In the genomic region with DNA sequence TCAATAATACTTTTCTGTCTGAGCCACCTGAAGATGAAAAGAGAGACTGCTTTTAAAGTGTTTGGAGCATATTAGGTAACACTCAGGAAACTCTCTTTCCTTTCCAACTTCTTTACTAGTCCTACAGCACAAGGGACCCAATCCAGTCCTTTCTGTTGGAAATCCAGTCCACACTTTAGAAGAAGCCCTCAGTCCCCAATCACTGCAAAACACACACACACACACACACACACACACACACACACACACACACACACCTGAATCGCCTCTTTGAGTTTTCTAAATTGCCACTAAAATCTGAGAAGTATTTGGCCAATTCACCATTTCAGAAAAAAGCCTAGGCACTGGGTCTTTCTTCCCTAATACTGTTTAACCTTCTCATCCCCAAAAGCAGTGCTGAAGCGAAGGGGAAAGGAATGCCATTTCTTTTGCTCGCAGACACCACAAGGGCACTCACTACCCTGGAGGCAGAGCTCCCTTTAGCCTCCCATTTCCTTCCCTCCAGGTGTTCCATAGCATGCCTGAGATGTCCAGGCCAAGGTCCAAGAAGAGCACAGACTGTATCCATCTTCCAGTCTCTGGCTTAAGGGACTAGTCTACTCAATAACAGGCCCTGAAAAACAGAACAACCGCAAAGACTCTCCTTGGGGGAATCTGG, we compare ENCODE assay signal across 9 mouse cellular contexts. TPM values are rescaled to one million over a fixed set of nuclear protein-coding genes. Genes with fewer than 3 reads are reported as not detected.
DNase-seq lines count a peak whose midpoint lies in the region; ATAC-seq lines count a peak whose summit lies in the region.
"Had no signal": no experiment of that assay in that cellular context is flagged by ENCODE, and none has a peak within 500 bp of the region (broad histone marks: within the 10 kb centered on the region; RNA-seq: fewer than 3 reads in every experiment).

No protein-coding gene starts in this region.

- no peak for ATAC-seq in heart, embryonic 11.5 days (replicated peaks; ENCODE audit: insufficient number of reproducible peaks, low FRiP score, low TSS enrichment)
- no peak for ATAC-seq in heart, embryonic 12.5 days (ENCODE audit: insufficient number of reproducible peaks, low FRiP score)
- ATAC-seq in embryonic facial prominence, embryonic 13.5 days (ENCODE audit: insufficient number of reproducible peaks, insufficient read depth, low FRiP score, low TSS enrichment, low read depth), result no peak

- no peaks in the 10 kb centered on the region for H3K4me1 ChIP-seq in heart, embryonic 11.5 days (ENCODE audit: control insufficient read depth, insufficient read depth, low read length)
- peaks cover 3% of the 10 kb centered on the region; the same call in 1 of the 2 replicates for H3K4me1 ChIP-seq in heart, embryonic 12.5 days (replicated peaks)
- H3K4me1 ChIP-seq in embryonic facial prominence, embryonic 13.5 days, result 0 out of 2 replicates have a peak, but pooled peaks cover 8% of the 10 kb centered on the region

- H3K9me3 ChIP-seq in heart, embryonic 11.5 days (replicated peaks; ENCODE audit: control insufficient read depth, low read length), result no peaks in the 10 kb centered on the region
- no peaks in the 10 kb centered on the region for H3K9me3 ChIP-seq in heart, embryonic 12.5 days (replicated peaks)
- H3K9me3 ChIP-seq in embryonic facial prominence, embryonic 13.5 days, result no peaks in the 10 kb centered on the region

- no peaks in the 10 kb centered on the region for H3K27me3 ChIP-seq in heart, embryonic 11.5 days (ENCODE audit: control insufficient read depth, insufficient read depth, low read length)
- H3K27me3 ChIP-seq in heart, embryonic 12.5 days (replicated peaks), result no peaks in the 10 kb centered on the region
- peaks cover 3% of the 10 kb centered on the region for H3K27me3 ChIP-seq in embryonic facial prominence, embryonic 13.5 days

- peak; percentile 27 for DNase-seq in Muller cell, postnatal 12 days (ENCODE audit: inconsistent ontology term)
- DNase-seq in kidney, postnatal 4 days, result peak; percentile 38 to 43
- DNase-seq in frontal cortex, adult 2 months (ENCODE audit: extremely low spot score in 1 of 2, low spot score in 1 of 2), result no peak
- DNase-seq in left cerebral cortex, adult 9 months (ENCODE audit: low spot score in 2 of 2), result no peak
- DNase-seq in spleen, postnatal 36 days (ENCODE audit: low spot score in 2 of 2), result no peak
- DNase-seq: gastrocnemius, postnatal 14 days had no signal

- H3K4me3 ChIP-seq in heart, embryonic 11.5 days (ENCODE audit: low read depth, low read length), result no peak overlapping the region
- H3K4me3 ChIP-seq in heart, embryonic 12.5 days, result no peak overlapping the region
- no peak overlapping the region for H3K4me3 ChIP-seq in embryonic facial prominence, embryonic 13.5 days

- H3K27ac ChIP-seq in heart, embryonic 11.5 days (ENCODE audit: low read depth, low read length), result no peak overlapping the region
- no peak overlapping the region for H3K27ac ChIP-seq in heart, embryonic 12.5 days (ENCODE audit: poor library complexity, severe bottlenecking)
- H3K27ac ChIP-seq in embryonic facial prominence, embryonic 13.5 days, result 0 out of 2 replicates have a peak overlapping the region, but pooled peaks have one; percentile 39

- 31% methylated on average over 4 of the region's 4 CpGs for WGBS in heart, embryonic 11.5 days (ENCODE audit: insufficient replicate concordance)
- 35% methylated on average over 4 of the region's 4 CpGs for WGBS in heart, embryonic 12.5 days
- WGBS in embryonic facial prominence, embryonic 13.5 days, result 30% methylated on average over 4 of the region's 4 CpGs

- H3K36me3 ChIP-seq in heart, embryonic 11.5 days (ENCODE audit: control insufficient read depth, insufficient read depth, low read length), result no peaks in the 10 kb centered on the region
- H3K36me3 ChIP-seq in heart, embryonic 12.5 days, result no peaks in the 10 kb centered on the region
- no peaks in the 10 kb centered on the region for H3K36me3 ChIP-seq in embryonic facial prominence, embryonic 13.5 days

- H3K4me2 ChIP-seq in heart, embryonic 11.5 days, result peak overlapping the region; percentile 31
- H3K4me2 ChIP-seq in heart, embryonic 12.5 days, result no peak overlapping the region
- H3K4me2 ChIP-seq in embryonic facial prominence, embryonic 13.5 days, result peak overlapping the region; percentile 26; the same call in 1 of the 2 replicates

- H3K9ac ChIP-seq in heart, embryonic 11.5 days (ENCODE audit: low read depth, low read length), result no peak overlapping the region
- H3K9ac ChIP-seq in heart, embryonic 12.5 days, result no peak overlapping the region
- H3K9ac ChIP-seq in embryonic facial prominence, embryonic 13.5 days, result no peak overlapping the region

RNA-seq across cellular contexts. Expression of a gene that starts 28.4 kb away (rescaled TPM):
- polyA plus RNA-seq in heart, embryonic 11.5 days (2014; fragmentation: Nextera tagmentation; extraction: Ambion mirVana), result 37.2 and 51.9 TPM in 2 replicates
- 56.8 and 59.2 TPM in 2 replicates for polyA plus RNA-seq in heart, embryonic 12.5 days (2016; fragmentation: Nextera tagmentation; extraction: Ambion mirVana)
- 70.3 and 82.2 TPM in 2 replicates for polyA plus RNA-seq in embryonic facial prominence, embryonic 13.5 days (2015; fragmentation: Nextera tagmentation; extraction: Ambion mirVana)
- polyA plus RNA-seq in frontal cortex, adult 2 months (2012; rRNA removed), result 8.3 and 11.5 TPM in 2 replicates

Comparison
In these comparisons a context has a peak if more than half of its experiments do, and no peak if none do; other contexts are left out.
1. DNase-seq: peak in Muller cell, postnatal 12 days (single experiment) and kidney, postnatal 4 days (2 of 2); none in frontal cortex, adult 2 months (0 of 2), left cerebral cortex, adult 9 months (0 of 2) and spleen, postnatal 36 days (0 of 2).